Mouse (Mus musculus) hindlimb bud, embryonic 11.5 days (tissue): Measurements from ENCODE around the gene Spag6.

ENCODE experiments used
- DNase-seq: peaks from one replicate; pipeline ENCODE4 v3.0.0-alpha.2; 2012; ENCODE audit warnings: low read depth, low spot score; ENCODE audit errors: extremely low spot score

The Spag6 gene

DNA sequence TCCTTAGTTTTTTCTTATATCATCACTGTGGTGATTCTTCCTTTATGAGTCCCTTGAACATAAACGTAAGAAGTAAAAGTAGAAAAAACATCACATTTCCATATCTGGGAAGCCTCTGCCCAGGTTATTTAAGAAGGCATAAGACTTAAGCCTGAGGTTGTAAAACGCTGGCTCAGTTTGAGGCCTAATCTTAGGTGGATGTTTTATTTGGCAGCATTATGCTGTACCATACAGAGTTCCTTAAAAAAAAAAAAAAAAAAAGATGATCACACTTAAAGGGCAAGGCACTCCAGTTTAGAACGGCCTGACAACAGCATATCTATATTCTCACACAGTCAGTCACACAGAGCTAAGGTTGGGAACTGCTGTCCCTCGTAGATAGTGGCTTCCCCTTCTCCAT is 32.0 kb downstream of the Spag6 start:
- DNase-seq, result no peak

DNA sequence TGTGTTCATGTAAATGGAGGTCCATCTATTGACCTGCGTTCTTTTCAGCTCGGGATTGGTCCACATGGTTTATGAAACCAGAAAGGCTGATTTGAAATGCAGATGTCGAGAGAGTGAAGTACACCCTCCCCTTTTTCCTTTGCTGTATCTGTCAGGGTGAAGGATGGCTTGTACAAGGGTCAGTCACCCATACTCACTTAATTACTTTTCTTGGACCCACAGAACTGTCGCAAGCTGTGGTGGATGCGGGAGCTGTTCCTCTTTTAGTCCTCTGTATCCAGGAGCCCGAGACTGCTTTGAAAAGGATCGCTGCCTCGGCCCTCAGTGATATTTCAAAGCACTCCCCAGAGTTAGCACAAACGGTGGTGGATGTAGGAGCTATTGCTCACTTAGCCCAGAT is 37.9 kb downstream of the Spag6 start:
- DNase-seq, result no peak

DNA sequence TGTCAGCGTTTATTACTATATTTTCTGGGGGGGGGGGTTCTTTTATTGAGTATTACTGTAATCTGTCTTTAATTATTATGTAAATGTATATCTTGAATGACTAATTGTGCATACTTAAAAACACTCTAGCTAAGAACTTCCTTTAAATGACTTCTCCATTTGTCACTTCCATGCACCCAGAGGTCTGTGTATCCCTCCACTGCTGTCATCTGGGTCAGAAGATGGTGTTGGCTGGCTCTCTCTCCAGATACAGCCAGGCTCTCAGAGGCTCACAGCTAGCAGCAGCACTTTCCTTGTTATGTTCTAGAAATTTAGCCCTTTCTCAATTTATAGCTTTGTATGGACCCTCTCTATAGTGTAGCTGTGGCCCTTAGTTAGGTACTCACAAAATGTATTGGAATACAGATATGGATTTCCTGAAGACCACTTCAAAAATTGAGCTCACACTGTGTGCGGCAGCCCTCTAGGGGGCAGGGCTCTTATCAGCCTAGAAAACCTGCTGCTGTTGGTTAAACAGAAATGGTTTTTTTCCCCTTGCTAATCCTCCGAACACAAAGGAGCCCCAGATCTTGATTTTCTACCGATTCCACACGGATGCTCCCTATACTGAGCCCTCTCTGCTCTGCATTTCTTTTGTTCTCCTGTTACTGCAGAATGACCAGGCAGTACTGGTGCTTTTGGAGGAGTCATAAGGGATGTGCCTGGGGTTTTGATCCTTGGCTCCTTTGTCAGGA is 40.7 kb downstream of the Spag6 start:
- DNase-seq, result no peak

DNA sequence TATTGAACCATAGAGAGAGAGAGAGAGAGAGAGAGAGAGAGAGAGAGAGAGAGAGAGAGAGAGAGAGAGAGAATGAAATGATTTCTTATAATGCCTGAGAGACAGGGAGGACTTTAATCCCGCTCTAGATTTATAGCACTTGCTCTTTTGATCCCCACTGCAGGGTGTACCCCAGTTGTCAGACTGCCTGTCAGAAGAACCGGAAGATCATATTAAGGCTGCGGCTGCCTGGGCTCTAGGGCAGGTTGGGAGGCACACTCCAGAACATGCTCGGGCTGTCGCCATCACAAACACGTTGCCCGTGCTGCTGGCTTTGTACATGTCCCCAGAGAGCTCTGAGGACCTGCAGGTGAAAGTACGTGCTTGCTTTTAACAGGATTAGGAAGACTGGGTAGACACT is 43.2 kb downstream of the Spag6 start:
- no peak for DNase-seq

DNA sequence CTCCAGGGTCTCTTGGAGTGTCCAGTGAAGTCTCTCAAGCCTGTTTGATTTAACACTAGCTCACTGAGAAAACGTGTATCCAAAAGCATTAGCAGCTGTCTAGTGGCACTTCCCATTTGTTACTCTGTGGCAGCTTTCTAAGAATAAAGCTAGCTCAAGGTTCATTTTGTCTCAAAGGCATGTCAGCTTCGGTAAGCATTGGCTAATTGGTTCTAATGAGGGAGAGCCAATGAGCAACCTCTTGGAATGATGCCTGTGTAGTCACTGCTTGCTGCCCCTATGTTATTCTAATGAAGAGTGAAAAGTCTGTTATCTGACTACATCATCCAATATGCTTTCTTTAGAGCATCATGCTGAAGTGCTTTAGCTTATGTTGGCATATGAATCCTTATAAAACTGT is 45.4 kb downstream of the Spag6 start:
- DNase-seq, result no peak

DNA sequence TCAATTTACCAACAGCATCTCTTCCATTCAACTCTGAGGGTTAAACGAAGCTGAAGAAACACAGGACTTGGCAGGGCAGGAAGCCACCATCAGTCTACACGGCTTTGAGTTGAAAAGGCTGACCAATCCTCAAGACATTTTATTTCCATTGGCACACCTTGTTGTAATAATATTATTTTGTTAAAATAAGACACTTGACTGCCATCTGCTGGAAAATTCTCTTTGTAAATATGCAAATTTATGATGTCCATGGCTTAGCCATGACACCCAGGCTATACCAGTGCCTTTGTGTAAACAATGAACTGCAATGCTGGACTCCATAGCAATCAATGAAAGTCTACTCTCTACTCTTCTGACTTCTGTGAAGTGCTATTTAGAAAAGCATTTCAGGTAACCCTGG is 62.3 kb downstream of the Spag6 start:
- DNase-seq, result no peak

DNA sequence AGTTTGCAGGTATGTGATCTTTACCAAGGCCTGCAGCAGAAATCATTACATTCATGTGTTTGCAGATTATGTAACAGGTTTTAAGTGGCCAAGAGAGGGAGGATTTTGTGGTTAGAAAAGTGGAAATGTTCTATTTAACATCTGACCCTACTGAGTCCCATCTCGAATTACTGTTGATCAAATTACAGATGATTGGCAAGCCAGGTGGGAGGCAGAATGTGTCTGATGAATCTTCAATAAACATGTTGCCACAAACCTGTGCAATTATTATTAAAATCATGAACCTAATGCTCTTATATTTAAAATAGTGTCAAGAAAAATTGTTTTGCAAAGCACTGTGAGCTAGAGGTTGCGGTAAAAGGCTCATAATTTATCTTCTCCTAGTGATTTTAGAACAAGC is 71.0 kb downstream of the Spag6 start:
- DNase-seq, result no peak

DNA sequence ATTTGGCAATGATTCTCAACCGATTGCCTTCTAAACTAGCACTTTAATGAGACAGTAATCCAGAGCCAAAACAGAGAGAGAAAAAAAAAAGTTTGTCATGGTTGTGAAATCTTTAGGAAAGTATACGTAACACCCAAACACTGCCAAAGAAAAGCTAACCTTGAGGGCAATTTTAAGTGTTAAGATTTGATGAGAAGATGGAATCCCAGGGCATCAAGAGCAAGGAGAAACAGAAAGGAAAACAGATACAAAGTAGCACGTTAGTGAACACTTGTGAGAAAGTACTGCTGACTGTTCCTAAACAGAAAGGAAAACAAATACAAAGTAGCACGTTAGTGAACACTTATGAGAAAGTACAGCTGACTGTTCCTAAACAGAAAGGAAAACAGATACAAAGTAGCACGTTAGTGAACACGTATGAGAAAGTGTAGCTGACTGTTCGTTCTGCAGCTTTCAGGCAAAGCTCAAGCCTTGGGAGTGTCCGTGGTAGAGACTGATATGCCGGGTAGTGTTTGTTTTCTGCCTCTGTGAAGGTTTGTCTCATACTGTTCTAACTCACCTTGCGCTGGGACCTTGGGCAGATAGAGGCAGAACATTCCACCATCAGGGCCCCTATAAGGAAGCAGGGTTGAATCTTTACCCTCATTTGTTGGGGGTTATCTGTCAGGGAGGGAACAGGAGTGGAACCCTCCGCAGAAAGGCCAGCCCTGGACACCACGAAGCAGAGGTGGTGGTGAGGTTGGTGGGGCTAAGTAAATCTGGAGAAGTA is 71.8 kb downstream of the Spag6 start:
- DNase-seq, result no peak

DNA sequence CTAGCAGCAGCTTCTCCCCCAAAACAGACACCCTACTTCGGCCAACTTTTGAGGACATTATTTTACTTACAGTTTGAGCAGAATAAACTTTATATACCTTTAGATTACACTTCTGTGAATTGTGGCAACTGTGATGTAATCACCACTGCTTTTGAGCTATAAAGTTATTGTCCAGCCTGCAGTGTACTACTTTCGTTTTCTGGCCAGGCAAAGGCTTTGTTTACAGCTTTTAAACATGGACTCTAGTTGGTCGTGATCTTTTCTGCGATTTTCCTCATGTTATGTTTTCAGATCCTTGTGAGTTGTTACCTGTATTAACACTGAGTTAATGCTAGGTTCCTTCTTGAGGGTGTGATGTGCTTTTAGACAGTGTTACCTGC is 72.6 kb downstream of the Spag6 start:
- no peak for DNase-seq

DNA sequence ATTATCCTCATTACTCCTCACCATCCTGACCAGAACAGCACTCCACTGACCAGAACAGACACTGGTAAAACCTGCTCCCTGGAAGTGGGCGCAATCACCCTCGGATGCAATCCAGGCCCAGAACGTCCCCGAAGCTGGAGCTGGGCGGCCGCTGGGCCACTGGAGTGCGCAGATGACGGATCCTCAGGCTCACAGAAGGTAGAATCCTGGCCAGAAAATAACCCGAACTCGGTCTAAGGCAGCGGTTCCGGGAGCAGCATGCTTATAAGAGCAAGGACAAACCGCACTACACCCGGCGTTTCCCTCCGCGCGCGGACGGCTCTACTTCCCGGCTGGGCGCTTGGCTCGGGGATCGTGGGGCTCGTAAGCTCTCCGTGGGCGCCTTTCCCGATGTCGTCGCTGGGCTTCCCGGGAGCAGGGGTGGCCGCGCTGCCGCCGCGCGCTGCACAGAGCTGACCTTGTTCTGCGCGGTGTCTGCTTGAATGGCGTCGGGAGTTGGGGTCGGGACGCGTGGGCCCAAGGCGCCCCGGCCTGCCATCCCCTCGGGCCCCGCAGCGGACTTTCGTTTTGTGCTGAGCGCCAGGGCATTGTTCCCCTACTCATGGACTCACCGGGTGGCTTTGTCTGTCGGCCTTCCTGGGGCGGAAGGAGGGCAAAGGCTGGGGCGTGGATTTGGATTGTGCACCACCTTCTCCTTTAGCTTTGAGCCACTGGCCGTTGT is 73.1 kb downstream of the Spag6 start:
- no peak for DNase-seq

DNA sequence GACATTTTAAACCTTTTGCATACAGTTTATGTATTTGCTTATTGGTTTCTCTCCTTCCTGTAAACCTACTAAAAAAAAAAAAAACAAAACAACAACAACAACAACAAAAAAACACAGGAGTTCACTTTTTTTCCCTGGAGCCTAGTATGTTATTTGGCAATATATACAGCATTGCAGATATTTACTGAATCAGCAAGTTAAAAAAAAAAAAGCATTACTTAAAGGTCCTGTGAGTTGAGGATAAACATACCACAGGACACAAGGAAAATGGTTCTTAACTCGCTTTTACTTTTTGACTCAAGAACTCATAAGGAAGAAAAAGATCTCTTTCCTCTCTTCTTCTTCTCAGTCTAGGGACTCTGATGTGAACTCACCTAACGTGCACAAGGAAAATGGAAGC is 74.6 kb downstream of the Spag6 start:
- DNase-seq, result no peak

DNA sequence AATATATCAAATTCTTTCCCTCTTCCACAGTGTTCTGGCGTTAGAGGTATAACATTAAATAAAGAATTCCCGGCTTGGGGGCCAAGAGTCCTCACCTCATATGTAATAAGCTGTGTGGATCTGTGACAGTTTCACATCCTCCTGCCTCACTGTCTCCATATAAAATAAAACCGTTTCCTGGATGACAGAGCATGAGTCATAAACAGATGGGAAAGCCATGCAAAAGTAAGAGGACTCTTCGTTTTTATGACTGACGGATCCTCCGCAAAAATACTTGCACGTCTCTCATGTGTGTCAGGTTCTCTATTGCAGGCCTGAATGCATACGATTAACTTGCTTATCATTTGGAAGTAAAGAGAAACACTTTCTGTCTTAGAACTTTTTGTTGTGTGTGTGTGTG is 78.6 kb downstream of the Spag6 start:
- DNase-seq, result no peak

DNA sequence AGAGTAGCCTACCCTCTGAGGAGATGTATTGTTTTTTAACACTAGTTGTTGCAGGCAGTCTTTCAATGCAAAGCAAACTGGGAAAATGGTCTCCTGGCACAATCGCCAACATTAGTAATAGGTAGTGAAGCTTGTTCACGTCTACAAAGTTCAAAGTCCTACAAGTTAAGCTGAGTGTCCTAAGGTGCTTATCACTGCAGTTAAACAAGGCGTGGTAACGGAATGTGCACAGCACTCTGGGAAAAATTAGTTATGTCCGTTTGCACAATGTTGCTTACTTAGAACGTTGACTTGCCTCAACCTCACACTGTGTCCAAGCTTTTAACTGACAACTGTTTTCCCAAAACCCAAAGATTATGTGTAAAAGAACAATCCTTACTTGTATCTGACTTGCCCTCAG is 80.5 kb downstream of the Spag6 start:
- DNase-seq, result no peak

DNA sequence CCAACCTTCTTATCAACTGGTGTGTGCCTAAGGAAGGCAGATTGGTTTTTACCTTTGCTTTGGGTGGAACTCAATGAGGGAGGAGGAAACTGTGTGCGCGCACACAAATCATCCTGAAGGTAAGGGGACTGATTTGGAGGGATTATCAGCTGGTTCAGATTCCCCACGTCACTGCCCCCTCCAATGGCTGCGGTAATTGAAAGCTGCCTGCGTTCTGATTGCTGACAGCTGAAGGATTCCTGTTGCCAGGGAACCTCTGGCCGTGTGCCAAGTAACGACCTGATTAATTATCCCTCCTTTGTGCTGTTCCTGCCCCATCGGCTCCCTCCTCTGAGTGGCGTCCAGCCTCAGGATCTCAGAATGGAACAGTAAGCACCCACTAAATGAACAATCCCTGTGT is 84.4 kb downstream of the Spag6 start:
- no peak for DNase-seq

DNA sequence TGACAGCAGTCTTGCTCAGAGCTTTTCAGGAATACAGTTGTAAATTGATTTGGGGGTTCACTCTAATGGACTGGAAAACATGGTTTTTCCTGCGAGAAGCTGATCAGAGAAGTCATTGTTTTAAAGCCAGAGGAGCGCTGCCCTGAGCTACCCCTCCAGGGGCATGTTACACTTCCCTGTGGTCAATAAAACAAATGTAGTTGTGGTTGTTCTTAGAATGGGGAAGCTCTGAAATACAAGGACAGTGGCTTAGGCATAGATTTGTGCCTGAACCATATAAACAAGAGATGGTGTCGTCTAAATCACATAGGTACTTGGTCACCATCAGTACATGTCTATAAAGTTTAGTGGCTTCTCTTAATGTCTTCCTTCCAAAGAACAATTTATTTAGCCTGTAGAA is 86.0 kb downstream of the Spag6 start:
- no peak for DNase-seq

DNA sequence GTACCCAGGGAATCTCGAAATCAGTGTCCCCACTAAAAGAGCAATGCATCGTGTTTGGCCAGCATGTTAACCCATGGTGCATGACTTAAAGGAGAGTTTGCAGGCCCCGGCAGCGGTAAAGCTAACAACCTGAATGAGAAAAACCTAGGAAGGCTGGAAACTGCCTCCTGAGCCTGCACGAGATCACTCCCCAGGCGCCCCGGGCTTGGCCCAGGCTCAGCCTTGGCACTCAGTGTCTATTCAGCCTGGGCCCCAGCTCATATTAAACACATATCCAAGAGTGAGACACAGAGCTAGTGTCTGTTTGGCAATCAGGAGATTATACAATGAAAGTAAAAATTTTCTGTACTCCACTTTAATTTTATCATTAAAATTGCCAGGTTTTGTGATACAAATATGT is 87.5 kb downstream of the Spag6 start:
- DNase-seq, result no peak

DNA sequence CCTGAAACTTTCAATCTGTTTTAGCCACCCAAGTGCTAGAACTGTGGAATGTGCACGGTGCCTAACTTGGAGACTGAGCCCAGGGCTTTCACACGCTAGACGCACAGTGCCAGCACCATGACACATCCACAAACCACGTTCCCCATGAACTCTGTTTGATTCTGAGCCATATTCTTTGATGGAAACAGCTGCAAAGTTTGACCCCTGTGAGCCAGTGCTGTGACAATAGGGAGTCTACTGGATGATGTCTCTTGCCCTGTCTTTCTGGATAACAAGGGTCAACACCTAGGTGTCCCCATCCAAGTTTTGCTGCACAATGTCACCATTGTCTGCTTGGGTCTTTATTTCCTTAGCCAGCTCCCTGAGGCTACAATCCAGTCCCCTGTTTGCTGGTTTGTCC is 100.4 kb downstream of the Spag6 start:
- no peak for DNase-seq

DNA sequence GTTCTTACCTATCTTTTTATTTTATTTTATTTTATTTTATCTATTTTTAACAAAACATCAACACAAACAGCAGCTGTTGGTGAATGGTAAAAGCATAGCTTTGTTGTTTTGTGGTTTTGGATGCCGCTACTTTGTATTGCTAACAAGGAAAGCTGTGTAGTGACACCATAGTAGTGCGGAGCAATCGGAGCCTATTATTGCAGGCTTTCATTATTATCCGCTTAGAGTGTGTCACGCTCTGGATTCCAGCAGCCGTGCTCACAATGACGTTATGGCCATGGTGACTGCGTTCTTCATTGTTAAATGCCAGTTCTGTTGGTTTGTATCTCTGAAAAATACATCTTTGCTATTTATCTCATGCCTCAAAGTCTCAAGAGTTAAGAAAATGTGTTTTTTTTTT is 103.9 kb downstream of the Spag6 start:
- no peak for DNase-seq

DNA sequence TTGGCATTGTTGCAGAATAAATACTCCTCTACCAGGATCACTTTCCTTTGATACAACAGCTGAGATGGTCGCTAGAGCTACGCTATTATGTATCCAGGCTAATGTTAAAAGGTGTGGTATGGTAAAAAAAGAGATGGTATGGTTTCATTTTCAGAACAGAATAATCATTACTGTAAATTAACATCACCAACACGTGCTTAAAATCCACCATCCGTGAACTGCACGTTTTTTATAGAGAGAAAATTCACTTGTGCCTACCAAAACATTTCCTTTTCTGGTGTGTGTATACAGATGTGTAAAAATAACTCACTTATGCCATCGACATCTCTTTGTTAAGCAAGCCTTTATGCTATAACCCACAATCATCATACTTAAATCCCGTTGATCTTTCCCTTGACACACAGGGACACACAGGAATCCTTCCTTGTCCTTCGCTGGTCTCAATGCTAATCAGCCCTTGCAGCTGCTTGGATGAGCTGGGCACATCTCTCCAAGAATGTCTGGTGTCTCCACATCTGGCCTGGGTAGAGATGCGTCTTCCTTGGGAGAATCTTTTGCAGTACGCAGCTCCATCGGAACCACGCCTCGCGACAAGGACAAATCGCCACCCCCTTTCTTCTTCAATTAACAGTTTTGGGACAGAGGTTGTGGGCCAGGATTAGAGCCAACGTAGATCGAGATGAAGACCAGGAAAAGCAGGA is 105.6 kb downstream of the Spag6 start:
- no peak for DNase-seq
